Mouse (Mus musculus) heart, embryonic 11.5 days (tissue): ENCODE measurements around the gene Sgsm1. TPM values are rescaled to one million over a fixed set of nuclear protein-coding genes. Genes with fewer than 3 reads are reported as not detected.

Experiments used
- ATAC-seq: fragments of 200-750 bp; cut with Nextera tagmentation; replicated peaks from 2 replicates; pipeline ENCODE4 v1.8.0; 2017; ENCODE audit warnings: moderate library complexity; ENCODE audit not compliant: insufficient number of reproducible peaks, low FRiP score, low TSS enrichment
- H3K27ac ChIP-seq: fragments of 300-500 bp; sonication (generic); 2 replicates; pipeline ENCODE4 v1.5.1; 2014; ENCODE audit warnings: mild to moderate bottlenecking, low read depth, low read length
- H3K27me3 ChIP-seq: fragments of 300-500 bp; sonication (generic); 2 replicates; pipeline ENCODE4 v1.6.1; 2014; ENCODE audit warnings: mild to moderate bottlenecking, low read length, mixed read lengths; ENCODE audit not compliant: control insufficient read depth, insufficient read depth
- H3K36me3 ChIP-seq: fragments of 300-500 bp; sonication (generic); 2 replicates; pipeline ENCODE4 v1.6.1; 2014; ENCODE audit warnings: mild to moderate bottlenecking, low read length, moderate library complexity, mixed read lengths; ENCODE audit not compliant: control insufficient read depth, insufficient read depth
- H3K4me1 ChIP-seq: fragments of 300-500 bp; sonication (generic); 2 replicates; pipeline ENCODE4 v1.6.1; 2014; ENCODE audit warnings: low read length; ENCODE audit not compliant: control insufficient read depth, insufficient read depth
- H3K4me2 ChIP-seq: fragments of 300-500 bp; sonication (generic); 2 replicates; pipeline ENCODE4 v1.6.1; 2014; ENCODE audit warnings: mild to moderate bottlenecking, moderate library complexity
- H3K4me3 ChIP-seq: fragments of 300-500 bp; sonication (generic); 2 replicates; pipeline ENCODE4 v1.5.1; 2014; ENCODE audit warnings: low read depth, low read length
- H3K9ac ChIP-seq: fragments of 300-500 bp; sonication (generic); 2 replicates; pipeline ENCODE4 v1.6.1; 2014; ENCODE audit warnings: mild to moderate bottlenecking, low read depth, low read length, moderate library complexity
- H3K9me3 ChIP-seq: fragments of 300-500 bp; sonication (generic); replicated peaks from 2 replicates; pipeline ENCODE4 v1.6.1; 2016; ENCODE audit warnings: low read length; ENCODE audit not compliant: control insufficient read depth
- WGBS: fragments of 180-500 bp; shearing (Covaris S2); extraction: QIAGEN DNeasy Blood & Tissue Kit; methylation state at CpG from one replicate; pipeline ENCODE4 v1.1.7; 2014; ENCODE audit not compliant: insufficient replicate concordance; 5-methylcytosine and 5-hydroxymethylcytosine counted together
- polyA plus RNA-seq: library from polyadenylated mRNA; unstranded; fragments of >200 nt; fragmentation: Nextera tagmentation; extraction: Ambion mirVana; gene quantifications from 2 replicates; pipeline ENCODE4 v1.2.1, GENCODE M21; 2014

Sgsm1 gene
- polyA plus RNA-seq, 1 experiment from 2014 or later = 3.5 TPM

GRCm38 (mm10) chr5:113204193-113204592 lies 106.4 kb downstream of the Sgsm1 start:
- Histone ChIP-seq H3K9me3 (no peaks in the 10 kb centered on the region), H3K27ac (no peak overlapping the region), H3K4me3 (no peak overlapping the region), H3K4me1 (peaks cover 12% of the 10 kb centered on the region), H3K4me2 (no peak overlapping the region), H3K9ac (no peak overlapping the region), H3K27me3 (no peaks in the 10 kb centered on the region), H3K36me3 (no peaks in the 10 kb centered on the region)
- ATAC-seq = no peak
- 84% methylated on average over 9 of the region's 9 CpGs for WGBS

- Histone ChIP-seq H3K27ac (peak overlapping the region; percentile 36), H3K9ac (no peak overlapping the region), H3K4me2 (no peak overlapping the region), H3K9me3 (no peaks in the 10 kb centered on the region), H3K36me3 (no peaks in the 10 kb centered on the region), H3K27me3 (no peaks in the 10 kb centered on the region), H3K4me1 (peaks cover 23% of the 10 kb centered on the region), H3K4me3 (no peak overlapping the region)
- WGBS = 79% methylated on average over 10 of the region's 10 CpGs
- no peak for ATAC-seq
Observed at GRCm38 (mm10) chr5:113199772-113200134, 110.8 kb downstream of the Sgsm1 start.

GRCm38 (mm10) chr5:113199126-113199771 lies 111.3 kb downstream of the Sgsm1 start:
- WGBS = 44% methylated on average over 8 of the region's 8 CpGs
- ATAC-seq = no peak
- H3K27me3 ChIP-seq = no peaks in the 10 kb centered on the region

GRCm38 (mm10) chr5:113196916-113197794 lies 113.4 kb downstream of the Sgsm1 start:
- H3K36me3 ChIP-seq = no peaks in the 10 kb centered on the region
- H3K27ac ChIP-seq = peak overlapping the region; percentile 51
- H3K4me2 ChIP-seq = no peak overlapping the region
- H3K9me3 ChIP-seq = no peaks in the 10 kb centered on the region
- no peak for ATAC-seq
- no peak overlapping the region for H3K4me3 ChIP-seq
- peaks cover 26% of the 10 kb centered on the region for H3K4me1 ChIP-seq
- no peaks in the 10 kb centered on the region for H3K27me3 ChIP-seq
- WGBS = 28% methylated on average over 9 of the region's 9 CpGs
- H3K9ac ChIP-seq = no peak overlapping the region

More at GRCm38 (mm10) chr5:113199126-113199771, 111.3 kb downstream of the Sgsm1 start:
- Histone ChIP-seq H3K4me2 (no peak overlapping the region), H3K4me3 (no peak overlapping the region), H3K36me3 (no peaks in the 10 kb centered on the region), H3K9me3 (no peaks in the 10 kb centered on the region), H3K27ac (peak overlapping the region; percentile 36; the same call in 1 of the 2 replicates), H3K4me1 (peaks cover 23% of the 10 kb centered on the region), H3K9ac (no peak overlapping the region)

GRCm38 (mm10) chr5:113195907-113196306 lies 114.7 kb downstream of the Sgsm1 start:
- no peak overlapping the region for H3K4me3 ChIP-seq
- H3K9me3 ChIP-seq = no peaks in the 10 kb centered on the region
- H3K4me2 ChIP-seq = no peak overlapping the region
- H3K27ac ChIP-seq = no peak overlapping the region
- H3K36me3 ChIP-seq = no peaks in the 10 kb centered on the region
- no peak for ATAC-seq
- 87% methylated on average over 6 of the region's 6 CpGs for WGBS
- no peak overlapping the region for H3K9ac ChIP-seq
- H3K27me3 ChIP-seq = no peaks in the 10 kb centered on the region
- peaks cover 26% of the 10 kb centered on the region for H3K4me1 ChIP-seq

GRCm38 (mm10) chr5:113195451-113195850 lies 115.1 kb downstream of the Sgsm1 start:
- H3K9ac ChIP-seq = no peak overlapping the region
- H3K27me3 ChIP-seq = no peaks in the 10 kb centered on the region
- WGBS = 84% methylated on average over 12 of the region's 12 CpGs
- no peak overlapping the region for H3K4me3 ChIP-seq
- ATAC-seq = no peak
- no peak overlapping the region for H3K27ac ChIP-seq
- no peaks in the 10 kb centered on the region for H3K9me3 ChIP-seq
- no peak overlapping the region for H3K4me2 ChIP-seq
- H3K4me1 ChIP-seq = peaks cover 26% of the 10 kb centered on the region
- no peaks in the 10 kb centered on the region for H3K36me3 ChIP-seq

- no peak overlapping the region for H3K9ac ChIP-seq
- ATAC-seq = no peak
- WGBS = 91% methylated on average over 18 of the region's 18 CpGs
Observed at GRCm38 (mm10) chr5:113193762-113194161, 116.8 kb downstream of the Sgsm1 start.

More at GRCm38 (mm10) chr5:113193762-113194161, 116.8 kb downstream of the Sgsm1 start:
- no peaks in the 10 kb centered on the region for H3K36me3 ChIP-seq
- H3K27me3 ChIP-seq = no peaks in the 10 kb centered on the region
- H3K4me3 ChIP-seq = no peak overlapping the region
- H3K9me3 ChIP-seq = no peaks in the 10 kb centered on the region
- H3K4me2 ChIP-seq = no peak overlapping the region
- H3K27ac ChIP-seq = no peak overlapping the region
- peaks cover 20% of the 10 kb centered on the region; the same call in 1 of the 2 replicates for H3K4me1 ChIP-seq
